Mouse (Mus musculus): Measurements from ENCODE around the gene Ppia. TPM values are rescaled to one million over a fixed set of nuclear protein-coding genes. Genes with fewer than 3 reads are reported as not detected.

The Ppia gene
- polyA plus RNA-seq, 1 experiment: 3,065 TPM

GRCm38 (mm10) chr11:6442566-6442965 lies 27.3 kb downstream of the Ppia start:
- peak overlapping the region; percentile 50 for H3K4me3 ChIP-seq
- no peak for TF ChIP-seq CEBPB (IDR thresholded peaks at IDR 0.05; ENCODE audit: insufficient read depth, poor library complexity, severe bottlenecking)
- TF ChIP-seq USF1 (IDR thresholded peaks at IDR 0.05; ENCODE audit: low read depth): no peak
- TF ChIP-seq E2F4 (IDR thresholded peaks at IDR 0.05; ENCODE audit: insufficient read depth): no peak
- no peak for TF ChIP-seq REST (IDR thresholded peaks at IDR 0.05; ENCODE audit: insufficient read depth, insufficient read length)
- TF ChIP-seq TCF12 (IDR thresholded peaks at IDR 0.05; ENCODE audit: insufficient read depth, poor library complexity, severe bottlenecking): no peak
- no peak for TF ChIP-seq SRF (IDR thresholded peaks at IDR 0.05; ENCODE audit: control insufficient read depth, insufficient read length, low read depth)
- TF ChIP-seq POLR2AphosphoS2 (IDR thresholded peaks at IDR 0.05; ENCODE audit: insufficient read length, low read depth): no peak
- no peak for TF ChIP-seq MYOD1 (IDR thresholded peaks at IDR 0.05; ENCODE audit: control insufficient read depth in 1 of 3, insufficient read length in 2 of 3, low read depth in 2 of 3)
- no peak for TF ChIP-seq MAX (IDR thresholded peaks at IDR 0.05; ENCODE audit: low read depth)
- no peak for TF ChIP-seq POLR2A (IDR thresholded peaks at IDR 0.05; ENCODE audit: insufficient read length, low read depth)
- H3K4me2 ChIP-seq (ENCODE audit: low read depth): no peak overlapping the region
- H3K27me3 ChIP-seq (ENCODE audit: control insufficient read depth, insufficient read depth, insufficient read length): no peaks in the 10 kb centered on the region
- no peak overlapping the region for H3ac ChIP-seq (ENCODE audit: control insufficient read depth, insufficient read length)
- peaks cover 51% of the 10 kb centered on the region for H3K79me2 ChIP-seq (ENCODE audit: control insufficient read depth, insufficient read depth)
- H3K36me3 ChIP-seq (ENCODE audit: control insufficient read depth, insufficient read depth): no peaks in the 10 kb centered on the region

GRCm38 (mm10) chr11:6443102-6443501 lies 27.9 kb downstream of the Ppia start:
- Histone ChIP-seq H3K4me3 (peak overlapping the region; percentile 50), H3K27me3 (ENCODE audit: control insufficient read depth, insufficient read depth, insufficient read length) (no peaks in the 10 kb centered on the region), H3K4me2 (ENCODE audit: low read depth) (peak overlapping the region; percentile 95), H3ac (ENCODE audit: control insufficient read depth, insufficient read length) (no peak overlapping the region), H3K36me3 (ENCODE audit: control insufficient read depth, insufficient read depth) (no peaks in the 10 kb centered on the region), H3K79me2 (ENCODE audit: control insufficient read depth, insufficient read depth) (peaks cover 51% of the 10 kb centered on the region)
- TF ChIP-seq POLR2AphosphoS2 (IDR thresholded peaks at IDR 0.05; ENCODE audit: insufficient read length, low read depth): no peak
- TF ChIP-seq TCF12 (IDR thresholded peaks at IDR 0.05; ENCODE audit: insufficient read depth, poor library complexity, severe bottlenecking): no peak
- TF ChIP-seq TCF3 (IDR thresholded peaks at IDR 0.05; ENCODE audit: insufficient read length, low read depth): no peak
- no peak for TF ChIP-seq MYOD1 (IDR thresholded peaks at IDR 0.05; ENCODE audit: control insufficient read depth in 1 of 3, insufficient read length in 2 of 3, low read depth in 2 of 3)
- no peak for TF ChIP-seq REST (IDR thresholded peaks at IDR 0.05; ENCODE audit: insufficient read depth, insufficient read length)
- no peak for TF ChIP-seq MYOG (IDR thresholded peaks at IDR 0.05; ENCODE audit: control insufficient read depth in 1 of 3, insufficient read depth in 1 of 3, insufficient read length in 2 of 3, low read depth in 2 of 3)
- TF ChIP-seq E2F4 (IDR thresholded peaks at IDR 0.05; ENCODE audit: insufficient read depth): no peak
- TF ChIP-seq USF1 (IDR thresholded peaks at IDR 0.05; ENCODE audit: low read depth): no peak
- no peak for TF ChIP-seq MAX (IDR thresholded peaks at IDR 0.05; ENCODE audit: low read depth)
- TF ChIP-seq SRF (IDR thresholded peaks at IDR 0.05; ENCODE audit: control insufficient read depth, insufficient read length, low read depth): no peak
- no peak for TF ChIP-seq POLR2A (IDR thresholded peaks at IDR 0.05; ENCODE audit: insufficient read length, low read depth)
- TF ChIP-seq CEBPB (IDR thresholded peaks at IDR 0.05; ENCODE audit: insufficient read depth, poor library complexity, severe bottlenecking): no peak

- Histone ChIP-seq H3K4me2 (ENCODE audit: low read depth) (peak overlapping the region; percentile 95), H3ac (ENCODE audit: control insufficient read depth, insufficient read length) (peak overlapping the region; percentile 12), H3K36me3 (ENCODE audit: control insufficient read depth, insufficient read depth) (no peaks in the 10 kb centered on the region), H3K4me3 (peak overlapping the region; percentile 50), H3K27me3 (ENCODE audit: control insufficient read depth, insufficient read depth, insufficient read length) (no peaks in the 10 kb centered on the region), H3K79me2 (ENCODE audit: control insufficient read depth, insufficient read depth) (peaks cover 51% of the 10 kb centered on the region)
- TF ChIP-seq MYOD1 (IDR thresholded peaks at IDR 0.05; ENCODE audit: control insufficient read depth in 1 of 3, insufficient read length in 2 of 3, low read depth in 2 of 3): no peak
- no peak for TF ChIP-seq E2F4 (IDR thresholded peaks at IDR 0.05; ENCODE audit: insufficient read depth)
- no peak for TF ChIP-seq REST (IDR thresholded peaks at IDR 0.05; ENCODE audit: insufficient read depth, insufficient read length)
These were observed 28.5 kb downstream of the Ppia start for GRCm38 (mm10) chr11:6443727-6444076.

- TF ChIP-seq POLR2A (IDR thresholded peaks at IDR 0.05; ENCODE audit: insufficient read length, low read depth) (peak; percentile 76), CEBPB (IDR thresholded peaks at IDR 0.05; ENCODE audit: insufficient read depth, poor library complexity, severe bottlenecking) (0 out of 2 replicates have a peak, but pooled peaks have one; percentile 60), POLR2AphosphoS2 (IDR thresholded peaks at IDR 0.05; ENCODE audit: insufficient read length, low read depth) (peak; percentile 71), TCF12 (IDR thresholded peaks at IDR 0.05; ENCODE audit: insufficient read depth, poor library complexity, severe bottlenecking) (no peak), TCF3 (IDR thresholded peaks at IDR 0.05; ENCODE audit: insufficient read length, low read depth) (no peak), REST (IDR thresholded peaks at IDR 0.05; ENCODE audit: insufficient read depth, insufficient read length) (no peak), E2F4 (IDR thresholded peaks at IDR 0.05; ENCODE audit: insufficient read depth) (peak; percentile 87), MYOD1 (IDR thresholded peaks at IDR 0.05; ENCODE audit: control insufficient read depth in 1 of 3, insufficient read length in 2 of 3, low read depth in 2 of 3) (peak in 2 of 3 experiments; percentile 41 to 56), MAX (IDR thresholded peaks at IDR 0.05; ENCODE audit: low read depth) (peak; percentile 3), USF1 (IDR thresholded peaks at IDR 0.05; ENCODE audit: low read depth) (no peak), MYOG (IDR thresholded peaks at IDR 0.05; ENCODE audit: control insufficient read depth in 1 of 3, insufficient read depth in 1 of 3, insufficient read length in 2 of 3, low read depth in 2 of 3) (peak in 1 of 3 experiments; percentile 63)
- H3K36me3 ChIP-seq (ENCODE audit: control insufficient read depth, insufficient read depth): no peaks in the 10 kb centered on the region
- peaks cover 46% of the 10 kb centered on the region for H3K79me2 ChIP-seq (ENCODE audit: control insufficient read depth, insufficient read depth)
- H3K4me2 ChIP-seq (ENCODE audit: low read depth): peak within 1 kb of the TSS; percentile 95
- no peaks in the 10 kb centered on the region for H3K27me3 ChIP-seq (ENCODE audit: control insufficient read depth, insufficient read depth, insufficient read length)
- H3K4me3 ChIP-seq: peak within 1 kb of the TSS; percentile 50
- H3ac ChIP-seq (ENCODE audit: control insufficient read depth, insufficient read length): peak within 1 kb of the TSS; percentile 12
These were observed 29.0 kb downstream of the Ppia start, which contains the start of gene H2afv for GRCm38 (mm10) chr11:6444077-6444853. Gene H2afv (minus strand): TSS chr11:6444443.

Data from myocyte (in vitro differentiated cells).